Mouse (Mus musculus) C2C12 (cell line): ENCODE results near the gene Atic. TPM values are rescaled to one million over a fixed set of nuclear protein-coding genes. Genes with fewer than 3 reads are reported as not detected.

ENCODE experiments used
- H3K27me3 ChIP-seq: one replicate; pipeline ENCODE4 v1.6.1; 2011; ENCODE audit not compliant: control insufficient read depth, insufficient read depth, insufficient read length
- H3K36me3 ChIP-seq: one replicate; pipeline ENCODE4 v1.6.1; 2011; ENCODE audit not compliant: control insufficient read depth, insufficient read depth
- H3K4me3 ChIP-seq: one replicate; pipeline ENCODE4 v1.5.1; 2011; ENCODE audit warnings: mild to moderate bottlenecking, control low read depth; ENCODE audit not compliant: poor library complexity, insufficient read depth, severe bottlenecking
- H3K79me2 ChIP-seq: one replicate; pipeline ENCODE4 v1.6.1; 2011; ENCODE audit not compliant: control insufficient read depth, insufficient read depth
- H3K79me3 ChIP-seq: one replicate; pipeline ENCODE4 v1.6.1; 2011; ENCODE audit warnings: low read depth, control low read depth
- H3ac ChIP-seq: one replicate; pipeline ENCODE3; 2011; ENCODE audit warnings: low read depth; ENCODE audit not compliant: control insufficient read depth, insufficient read length
- CEBPB ChIP-seq: IDR thresholded peaks from one replicate; pipeline ENCODE4 v1.6.1; 2011; ENCODE audit warnings: low read depth, mild to moderate bottlenecking, control low read depth, moderate library complexity
- CTCF ChIP-seq: IDR thresholded peaks from one replicate; pipeline ENCODE4 v1.5.1; 2011; ENCODE audit not compliant: control insufficient read depth, insufficient read depth, insufficient read length
- FOSL1 ChIP-seq: IDR thresholded peaks from one replicate; pipeline ENCODE4 v1.8.0; 2011; ENCODE audit warnings: mild to moderate bottlenecking, low read length; ENCODE audit not compliant: poor library complexity, insufficient read depth, severe bottlenecking
- MAX ChIP-seq: IDR thresholded peaks from one replicate; pipeline ENCODE4 v1.6.1; 2011; ENCODE audit warnings: mild to moderate bottlenecking, control low read depth
- MYOD1 ChIP-seq: IDR thresholded peaks from one replicate; pipeline ENCODE4 v1.6.1; 2011; ENCODE audit warnings: low read depth; ENCODE audit not compliant: control insufficient read depth, insufficient read length
- MYOG ChIP-seq: IDR thresholded peaks from one replicate; pipeline ENCODE4 v1.6.1; 2011; ENCODE audit not compliant: control insufficient read depth, insufficient read length; ENCODE audit errors: extremely low read depth
- USF1 ChIP-seq: IDR thresholded peaks from one replicate; pipeline ENCODE4 v1.6.1; 2011; ENCODE audit warnings: low read depth, mild to moderate bottlenecking, control low read depth, moderate library complexity
- polyA plus RNA-seq: library from polyadenylated mRNA; unstranded; fragments of >200 nt; fragmentation: generic; extraction: Trizol; gene quantifications from one replicate; pipeline ENCODE4 v1.2.1, GENCODE M21; 2012; ENCODE audit warnings: missing spikeins

The Atic gene
- polyA plus RNA-seq, 1 experiment, result 149 TPM

- no peaks in the 10 kb centered on the region for H3K79me2 ChIP-seq
- no peak for TF ChIP-seq MAX
- TF ChIP-seq FOSL1, result no peak
- no peak for TF ChIP-seq CEBPB
- TF ChIP-seq MYOD1, result no peak
- TF ChIP-seq MYOG, result no peak
- no peak for TF ChIP-seq USF1
- TF ChIP-seq CTCF, result peak; percentile 40
- no peaks in the 10 kb centered on the region for H3K36me3 ChIP-seq
- no peaks in the 10 kb centered on the region for H3K27me3 ChIP-seq
- H3K4me3 ChIP-seq, result no peak overlapping the region
- H3K79me3 ChIP-seq, result no peaks in the 10 kb centered on the region
- H3ac ChIP-seq, result no peak overlapping the region
Measured at GRCm38 (mm10) chr1:71531653-71532052, 25.3 kb upstream of the Atic start.

- Histone ChIP-seq H3K79me2 (no peaks in the 10 kb centered on the region), H3K4me3 (no peak overlapping the region), H3K27me3 (no peaks in the 10 kb centered on the region), H3K36me3 (no peaks in the 10 kb centered on the region), H3ac (no peak overlapping the region), H3K79me3 (no peaks in the 10 kb centered on the region)
- no peak for TF ChIP-seq MYOG
- no peak for TF ChIP-seq CTCF
- TF ChIP-seq USF1, result no peak
Measured at GRCm38 (mm10) chr1:71539641-71540040, 17.3 kb upstream of the Atic start.

- Histone ChIP-seq H3ac (no peak overlapping the region), H3K79me3 (no peaks in the 10 kb centered on the region), H3K79me2 (no peaks in the 10 kb centered on the region), H3K4me3 (no peak overlapping the region), H3K27me3 (no peaks in the 10 kb centered on the region), H3K36me3 (no peaks in the 10 kb centered on the region)
- TF ChIP-seq CEBPB (no peak), USF1 (no peak), MAX (no peak), FOSL1 (no peak)
Measured at GRCm38 (mm10) chr1:71540437-71540836, 16.5 kb upstream of the Atic start.

- Histone ChIP-seq H3K79me2 (no peaks in the 10 kb centered on the region), H3K27me3 (no peaks in the 10 kb centered on the region), H3ac (no peak overlapping the region), H3K79me3 (no peaks in the 10 kb centered on the region), H3K4me3 (no peak overlapping the region), H3K36me3 (no peaks in the 10 kb centered on the region)
- no peak for TF ChIP-seq USF1
- no peak for TF ChIP-seq MYOD1
Measured at GRCm38 (mm10) chr1:71550626-71551195, 6.2 kb upstream of the Atic start.

- Histone ChIP-seq H3K36me3 (peaks cover 72% of the 10 kb centered on the region), H3K4me3 (no peak overlapping the region), H3K27me3 (no peaks in the 10 kb centered on the region), H3K79me3 (peaks cover 71% of the 10 kb centered on the region), H3ac (no peak overlapping the region), H3K79me2 (peaks cover 84% of the 10 kb centered on the region)
- TF ChIP-seq MYOG, result no peak
- TF ChIP-seq CEBPB, result no peak
- no peak for TF ChIP-seq USF1
- no peak for TF ChIP-seq MYOD1
- no peak for TF ChIP-seq FOSL1
- TF ChIP-seq MAX, result no peak
- no peak for TF ChIP-seq CTCF
Measured at GRCm38 (mm10) chr1:71560626-71561025, 3.7 kb downstream of the Atic start.

GRCm38 (mm10) chr1:71564291-71564690, 7.3 kb downstream of the Atic start:
- H3K4me3 ChIP-seq, result no peak overlapping the region
- peaks cover 52% of the 10 kb centered on the region for H3K79me3 ChIP-seq
- no peaks in the 10 kb centered on the region for H3K27me3 ChIP-seq
- no peak overlapping the region for H3ac ChIP-seq
- TF ChIP-seq MAX, result no peak
- no peak for TF ChIP-seq MYOG
- no peak for TF ChIP-seq CTCF
- no peak for TF ChIP-seq USF1
- TF ChIP-seq FOSL1, result no peak
- no peak for TF ChIP-seq MYOD1
- TF ChIP-seq CEBPB, result no peak
- H3K79me2 ChIP-seq, result peaks cover 65% of the 10 kb centered on the region
- peaks cover 97% of the 10 kb centered on the region for H3K36me3 ChIP-seq
